Mouse (Mus musculus): ENCODE measurements around the gene Ppp1r3g. TPM values are rescaled to one million over a fixed set of nuclear protein-coding genes. Genes with fewer than 3 reads are reported as not detected.

Gene Ppp1r3g
- polyA plus RNA-seq, 1 experiment from 2014 or later: 0.37 TPM

- peaks cover 4% of the 10 kb centered on the region; the same call in 1 of the 2 replicates for H3K9me3 ChIP-seq (replicated peaks; ENCODE audit: control insufficient read depth, low read length)
- no peak overlapping the region for H3K9ac ChIP-seq (ENCODE audit: low read length)
- ATAC-seq (ENCODE audit: insufficient read depth, low FRiP score): no peak
- no peaks in the 10 kb centered on the region for H3K36me3 ChIP-seq (ENCODE audit: control insufficient read depth, insufficient read depth, low read length)
- H3K27ac ChIP-seq (ENCODE audit: low read length): no peak overlapping the region
- no peak overlapping the region for H3K4me2 ChIP-seq (ENCODE audit: low read depth, low read length)
- WGBS: 63% methylated on average over 12 of the region's 12 CpGs
- H3K27me3 ChIP-seq (ENCODE audit: control insufficient read depth, insufficient read depth, low read length): no peaks in the 10 kb centered on the region
- H3K4me3 ChIP-seq (replicated peaks; ENCODE audit: low read length): no peak overlapping the region
- no peaks in the 10 kb centered on the region for H3K4me1 ChIP-seq (ENCODE audit: control insufficient read depth, insufficient read depth, low read length)
Observed at GRCm38 (mm10) chr13:35959391-35960067, 890 bp downstream of the Ppp1r3g start.

- no peaks in the 10 kb centered on the region; the same call in 1 of the 2 replicates for H3K27me3 ChIP-seq (ENCODE audit: control insufficient read depth, insufficient read depth, low read length)
- H3K9me3 ChIP-seq (replicated peaks; ENCODE audit: control insufficient read depth, low read length): no peaks in the 10 kb centered on the region
- no peaks in the 10 kb centered on the region for H3K36me3 ChIP-seq (ENCODE audit: control insufficient read depth, insufficient read depth, low read length)
- H3K4me1 ChIP-seq (ENCODE audit: control insufficient read depth, insufficient read depth, low read length): peaks cover 8% of the 10 kb centered on the region; the same call in 1 of the 2 replicates
- ATAC-seq (ENCODE audit: insufficient read depth, low FRiP score): no peak
- H3K4me2 ChIP-seq (ENCODE audit: low read depth, low read length): no peak overlapping the region
- 87% methylated on average over 4 of the region's 4 CpGs for WGBS
- H3K9ac ChIP-seq (ENCODE audit: low read length): no peak overlapping the region
- no peak overlapping the region for H3K4me3 ChIP-seq (replicated peaks; ENCODE audit: low read length)
- no peak overlapping the region for H3K27ac ChIP-seq (ENCODE audit: low read length)
Observed at GRCm38 (mm10) chr13:35963583-35963982, 4.9 kb downstream of the Ppp1r3g start.

GRCm38 (mm10) chr13:35967690-35968089, 9.1 kb downstream of the Ppp1r3g start:
- H3K4me3 ChIP-seq (replicated peaks; ENCODE audit: low read length): peak overlapping the region; percentile 68
- no peaks in the 10 kb centered on the region for H3K36me3 ChIP-seq (ENCODE audit: control insufficient read depth, insufficient read depth, low read length)
- no peaks in the 10 kb centered on the region; the same call in 1 of the 2 replicates for H3K27me3 ChIP-seq (ENCODE audit: control insufficient read depth, insufficient read depth, low read length)
- H3K9me3 ChIP-seq (replicated peaks; ENCODE audit: control insufficient read depth, low read length): no peaks in the 10 kb centered on the region
- H3K4me1 ChIP-seq (ENCODE audit: control insufficient read depth, insufficient read depth, low read length): peaks cover 8% of the 10 kb centered on the region; the same call in 1 of the 2 replicates
- WGBS: 11% methylated on average over 15 of the region's 15 CpGs
- no peak for ATAC-seq (ENCODE audit: insufficient read depth, low FRiP score)
- no peak overlapping the region for H3K27ac ChIP-seq (ENCODE audit: low read length)
- H3K4me2 ChIP-seq (ENCODE audit: low read depth, low read length): peak overlapping the region; percentile 100
- peak overlapping the region; percentile 70; the same call in 1 of the 2 replicates for H3K9ac ChIP-seq (ENCODE audit: low read length)

GRCm38 (mm10) chr13:35968131-35968718, 9.6 kb downstream of the Ppp1r3g start:
- Histone ChIP-seq H3K4me3 (replicated peaks; ENCODE audit: low read length) (peak overlapping the region; percentile 68), H3K9me3 (replicated peaks; ENCODE audit: control insufficient read depth, low read length) (no peaks in the 10 kb centered on the region), H3K4me1 (ENCODE audit: control insufficient read depth, insufficient read depth, low read length) (peaks cover 8% of the 10 kb centered on the region; the same call in 1 of the 2 replicates), H3K4me2 (ENCODE audit: low read depth, low read length) (peak overlapping the region; percentile 100), H3K9ac (ENCODE audit: low read length) (peak overlapping the region; percentile 70), H3K27ac (ENCODE audit: low read length) (no peak overlapping the region), H3K27me3 (ENCODE audit: control insufficient read depth, insufficient read depth, low read length) (no peaks in the 10 kb centered on the region; the same call in 1 of the 2 replicates), H3K36me3 (ENCODE audit: control insufficient read depth, insufficient read depth, low read length) (no peaks in the 10 kb centered on the region)
- WGBS: 1% methylated on average over 38 of the region's 38 CpGs
- ATAC-seq (ENCODE audit: insufficient read depth, low FRiP score): peak; percentile 44; the same call in 1 of the 2 replicates

- ATAC-seq (ENCODE audit: insufficient read depth, low FRiP score): peak; percentile 62; the same call in 1 of the 2 replicates
Observed at GRCm38 (mm10) chr13:35968719-35969430, 10.2 kb downstream of the Ppp1r3g start.

GRCm38 (mm10) chr13:35969431-35969721, 10.7 kb downstream of the Ppp1r3g start:
- H3K9me3 ChIP-seq (replicated peaks; ENCODE audit: control insufficient read depth, low read length): no peaks in the 10 kb centered on the region
- H3K9ac ChIP-seq (ENCODE audit: low read length): peak overlapping the region; percentile 70

More at GRCm38 (mm10) chr13:35968719-35969430, 10.2 kb downstream of the Ppp1r3g start:
- Histone ChIP-seq H3K27ac (ENCODE audit: low read length) (no peak overlapping the region), H3K9ac (ENCODE audit: low read length) (peak overlapping the region; percentile 70), H3K4me2 (ENCODE audit: low read depth, low read length) (peak overlapping the region; percentile 100), H3K4me1 (ENCODE audit: control insufficient read depth, insufficient read depth, low read length) (peaks cover 8% of the 10 kb centered on the region; the same call in 1 of the 2 replicates), H3K36me3 (ENCODE audit: control insufficient read depth, insufficient read depth, low read length) (no peaks in the 10 kb centered on the region), H3K27me3 (ENCODE audit: control insufficient read depth, insufficient read depth, low read length) (no peaks in the 10 kb centered on the region; the same call in 1 of the 2 replicates), H3K9me3 (replicated peaks; ENCODE audit: control insufficient read depth, low read length) (no peaks in the 10 kb centered on the region), H3K4me3 (replicated peaks; ENCODE audit: low read length) (peak overlapping the region; percentile 68)
- under 1% methylated on average over 57 of the region's 57 CpGs for WGBS

GRCm38 (mm10) chr13:35969829-35970228, 11.2 kb downstream of the Ppp1r3g start:
- no peak for ATAC-seq (ENCODE audit: insufficient read depth, low FRiP score)

More at GRCm38 (mm10) chr13:35969431-35969721, 10.7 kb downstream of the Ppp1r3g start:
- H3K36me3 ChIP-seq (ENCODE audit: control insufficient read depth, insufficient read depth, low read length): no peaks in the 10 kb centered on the region
- peak overlapping the region; percentile 68 for H3K4me3 ChIP-seq (replicated peaks; ENCODE audit: low read length)
- peak overlapping the region; percentile 100 for H3K4me2 ChIP-seq (ENCODE audit: low read depth, low read length)
- H3K27ac ChIP-seq (ENCODE audit: low read length): no peak overlapping the region
- no peak; the same call in 1 of the 2 replicates for ATAC-seq (ENCODE audit: insufficient read depth, low FRiP score)
- WGBS: 0% methylated on average over 18 of the region's 18 CpGs
- H3K4me1 ChIP-seq (ENCODE audit: control insufficient read depth, insufficient read depth, low read length): peaks cover 8% of the 10 kb centered on the region; the same call in 1 of the 2 replicates
- no peaks in the 10 kb centered on the region; the same call in 1 of the 2 replicates for H3K27me3 ChIP-seq (ENCODE audit: control insufficient read depth, insufficient read depth, low read length)

GRCm38 (mm10) chr13:35976912-35977311, 18.3 kb downstream of the Ppp1r3g start:
- no peaks in the 10 kb centered on the region for H3K9me3 ChIP-seq (replicated peaks; ENCODE audit: control insufficient read depth, low read length)
- H3K27me3 ChIP-seq (ENCODE audit: control insufficient read depth, insufficient read depth, low read length): no peaks in the 10 kb centered on the region
- 82% methylated on average over 7 of the region's 7 CpGs for WGBS
- no peak overlapping the region for H3K27ac ChIP-seq (ENCODE audit: low read length)
- no peaks in the 10 kb centered on the region for H3K4me1 ChIP-seq (ENCODE audit: control insufficient read depth, insufficient read depth, low read length)
- no peak overlapping the region for H3K9ac ChIP-seq (ENCODE audit: low read length)
- no peak for ATAC-seq (ENCODE audit: insufficient read depth, low FRiP score)
- no peak overlapping the region for H3K4me3 ChIP-seq (replicated peaks; ENCODE audit: low read length)
- H3K4me2 ChIP-seq (ENCODE audit: low read depth, low read length): no peak overlapping the region
- 0 out of 2 replicates have a peak, but pooled peaks cover 3% of the 10 kb centered on the region for H3K36me3 ChIP-seq (ENCODE audit: control insufficient read depth, insufficient read depth, low read length)

More at GRCm38 (mm10) chr13:35969829-35970228, 11.2 kb downstream of the Ppp1r3g start:
- no peaks in the 10 kb centered on the region for H3K9me3 ChIP-seq (replicated peaks; ENCODE audit: control insufficient read depth, low read length)
- WGBS: 41% methylated on average over 9 of the region's 9 CpGs
- H3K9ac ChIP-seq (ENCODE audit: low read length): no peak overlapping the region
- H3K36me3 ChIP-seq (ENCODE audit: control insufficient read depth, insufficient read depth, low read length): no peaks in the 10 kb centered on the region
- H3K4me2 ChIP-seq (ENCODE audit: low read depth, low read length): peak overlapping the region; percentile 100
- H3K4me3 ChIP-seq (replicated peaks; ENCODE audit: low read length): peak overlapping the region; percentile 68
- H3K4me1 ChIP-seq (ENCODE audit: control insufficient read depth, insufficient read depth, low read length): peaks cover 8% of the 10 kb centered on the region; the same call in 1 of the 2 replicates
- H3K27ac ChIP-seq (ENCODE audit: low read length): no peak overlapping the region
- H3K27me3 ChIP-seq (ENCODE audit: control insufficient read depth, insufficient read depth, low read length): no peaks in the 10 kb centered on the region; the same call in 1 of the 2 replicates

All from stomach, embryonic 16.5 days (tissue).